Mouse (Mus musculus) spleen, adult 2 months (tissue): Measurements from ENCODE around the gene Rufy3.

Experiments
- CTCF ChIP-seq: fragments of 200-500 bp; IDR thresholded peaks from 2 replicates; pipeline ENCODE4 v1.5.1; 2011; ENCODE audit warnings: mild to moderate bottlenecking, inconsistent platforms; ENCODE audit not compliant: insufficient read depth, insufficient read length, insufficient replicate concordance; ENCODE audit errors: extremely low read depth
- POLR2A ChIP-seq: fragments of 200-500 bp; IDR thresholded peaks from 2 replicates; pipeline ENCODE4 v1.6.1; 2011; ENCODE audit warnings: low read depth, low read length, inconsistent platforms

DNA sequence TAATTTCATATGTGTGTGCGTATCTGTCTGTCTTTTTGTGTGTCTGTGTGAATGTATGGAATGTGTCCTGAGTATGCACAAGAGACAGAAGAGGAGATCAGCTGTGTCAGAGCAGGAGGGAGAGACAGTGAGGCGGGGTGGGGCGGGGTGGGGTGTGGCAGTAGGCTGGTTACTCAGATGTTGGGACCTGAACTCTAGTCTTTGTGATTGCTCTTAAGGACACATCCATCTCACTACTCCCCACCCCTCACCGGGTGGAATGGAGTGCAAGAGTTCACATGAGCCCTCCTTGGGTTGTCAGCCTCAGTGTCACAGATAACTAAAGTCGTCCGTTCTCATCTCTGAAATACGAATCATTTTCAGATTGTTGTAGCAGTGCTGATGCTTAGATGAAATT, 29.3 kb downstream of the Rufy3 start:
- TF ChIP-seq CTCF, result no peak
- no peak for TF ChIP-seq POLR2A
